Mouse (Mus musculus): ENCODE results near the gene Mpeg1.

DNA sequence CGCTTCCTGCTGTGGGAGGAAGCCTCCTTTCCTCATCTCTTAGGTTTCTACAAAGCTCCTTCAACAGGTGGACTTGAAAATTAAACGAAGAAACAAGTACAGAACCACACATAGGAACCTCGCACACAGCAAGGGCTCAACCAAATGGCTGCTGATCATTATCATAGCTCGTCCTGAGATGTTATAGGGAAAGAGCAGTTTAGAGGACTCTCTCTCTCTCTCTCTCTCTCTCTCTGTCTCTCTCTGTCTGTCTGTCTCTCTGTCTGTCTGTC lies 33.5 kb downstream of the Mpeg1 start:
- TF ChIP-seq CTCF (IDR thresholded peaks at IDR 0.05; ENCODE audit: borderline replicate concordance, extremely low read depth, insufficient read depth, insufficient read length) (no peak), POLR2A (IDR thresholded peaks at IDR 0.05; ENCODE audit: borderline replicate concordance, extremely low read depth, insufficient read depth, insufficient read length, poor library complexity, severe bottlenecking) (no peak)
